Mouse (Mus musculus) frontal cortex, postnatal 10 days (tissue): Measurements from ENCODE around the gene Keg1.
"Not testable (repeated sequence)": the region's sequence is repeated elsewhere in the genome, so short reads cannot be mapped to it uniquely, and the experiment has no call there.

Source experiments
- DNase-seq, 2 experiments: peaks; one replicate each; pipeline ENCODE4 v3.0.0; 2022; ENCODE audit warnings: low spot score in 2 of 2, mixed read lengths in 1 of 2

Keg1 gene

GRCm38 (mm10) chr19:12695590-12695989 is at the start of gene Keg1:
Gene Keg1 (plus strand): TSS chr19:12695786.
- DNase-seq, result no peak

- no peak for DNase-seq
Observed at GRCm38 (mm10) chr19:12649511-12649910, 46.1 kb upstream of the Keg1 start.

GRCm38 (mm10) chr19:12666156-12666555 is 29.4 kb upstream of the Keg1 start:
- no peak for DNase-seq

GRCm38 (mm10) chr19:12668601-12669000 is 27.0 kb upstream of the Keg1 start:
- DNase-seq, result not testable (repeated sequence)

- no peak for DNase-seq
Observed at GRCm38 (mm10) chr19:12670139-12670538, 25.4 kb upstream of the Keg1 start, which contains the start of gene Olfr1442. Gene Olfr1442 (plus strand): TSS chr19:12670439.

GRCm38 (mm10) chr19:12671051-12671450 is 24.5 kb upstream of the Keg1 start:
- no peak for DNase-seq

GRCm38 (mm10) chr19:12677812-12678211 is 17.8 kb upstream of the Keg1 start, which contains the start of gene Olfr1443:
Gene Olfr1443 (plus strand): TSS chr19:12678112.
- no peak for DNase-seq

GRCm38 (mm10) chr19:12684638-12685037 is 10.9 kb upstream of the Keg1 start:
- DNase-seq, result no peak

- DNase-seq, result no peak
Observed at GRCm38 (mm10) chr19:12685231-12685630, 10.4 kb upstream of the Keg1 start.

- DNase-seq, result no peak
Observed at GRCm38 (mm10) chr19:12696221-12696620, 635 bp downstream of the Keg1 start.

GRCm38 (mm10) chr19:12708458-12708857 is 12.9 kb downstream of the Keg1 start:
- DNase-seq, result no peak

- no peak for DNase-seq
Observed at GRCm38 (mm10) chr19:12708986-12709385, 13.4 kb downstream of the Keg1 start.

GRCm38 (mm10) chr19:12719189-12719588 is 23.6 kb downstream of the Keg1 start:
- DNase-seq, result no peak

- no peak for DNase-seq
Observed at GRCm38 (mm10) chr19:12720463-12720862, 24.9 kb downstream of the Keg1 start.

- not testable (repeated sequence) for DNase-seq
Observed at GRCm38 (mm10) chr19:12720919-12721318, 25.3 kb downstream of the Keg1 start.

GRCm38 (mm10) chr19:12721596-12721995 is 26.0 kb downstream of the Keg1 start:
- DNase-seq, result not testable (repeated sequence)

GRCm38 (mm10) chr19:12722308-12722707 is 26.7 kb downstream of the Keg1 start:
- peak in 1 of 2 experiments; percentile 7 for DNase-seq

- no peak for DNase-seq
Observed at GRCm38 (mm10) chr19:12725851-12726250, 30.3 kb downstream of the Keg1 start.

- no peak for DNase-seq
Observed at GRCm38 (mm10) chr19:12731036-12731435, 35.5 kb downstream of the Keg1 start.

GRCm38 (mm10) chr19:12731950-12732349 is 36.4 kb downstream of the Keg1 start:
- DNase-seq, result no peak

GRCm38 (mm10) chr19:12756286-12756685 is 60.7 kb downstream of the Keg1 start:
- DNase-seq, result no peak

- no peak for DNase-seq
Observed at GRCm38 (mm10) chr19:12758936-12759478, 63.4 kb downstream of the Keg1 start.

GRCm38 (mm10) chr19:12759656-12760055 is 64.1 kb downstream of the Keg1 start:
- DNase-seq, result peak; percentile 48 to 55
